27 mouse cellular contexts compared by ENCODE assay signal in the genomic region with DNA sequence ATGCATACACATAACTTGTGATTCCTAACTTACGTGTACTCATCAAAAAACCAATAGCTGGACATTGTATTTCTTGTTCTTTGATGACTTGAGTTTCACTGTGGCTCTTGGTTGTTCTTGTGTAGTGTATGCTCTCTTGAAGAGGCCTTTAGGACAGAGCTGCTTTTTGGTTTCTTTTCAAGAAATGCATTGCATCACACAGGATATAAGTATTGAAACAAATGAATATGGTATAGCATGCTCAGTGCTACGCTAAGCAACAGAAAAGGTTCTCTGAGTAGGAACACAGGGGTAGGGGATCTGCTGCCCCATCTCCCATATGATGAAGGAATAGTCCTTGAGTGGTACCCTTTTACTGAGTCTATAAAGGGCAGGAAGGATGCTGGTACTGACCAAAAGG.
"Had no signal": no experiment of that assay in that cellular context is flagged by ENCODE, and none has a peak within 500 bp of the region (broad histone marks: within the 10 kb centered on the region; RNA-seq: fewer than 3 reads in every experiment).

No protein-coding gene starts in this region.

- H3K27me3 ChIP-seq: embryonic facial prominence, embryonic 12.5 days; embryonic facial prominence, embryonic 13.5 days; embryonic facial prominence, embryonic 15.5 days; forebrain, embryonic 13.5 days; forebrain, embryonic 15.5 days had no signal

- H3K9ac ChIP-seq: embryonic facial prominence, embryonic 12.5 days; embryonic facial prominence, embryonic 13.5 days; embryonic facial prominence, embryonic 15.5 days; forebrain, embryonic 13.5 days; forebrain, embryonic 15.5 days; forebrain, postnatal 0 days had no signal

- DNase-seq: cerebellum, adult 18-20 months; cerebellum, adult 2 months; cerebellum, adult 8-10 months; cerebellum, adult 9-10 months; cerebellum, adult 9-11 months; cerebellum, postnatal 10 days; cerebellum, postnatal 14 days; cerebellum, postnatal 25 days; cerebellum, postnatal 36 days; embryo, embryonic 11 days; forebrain, postnatal 0 days; gastrocnemius, adult 2 months; gastrocnemius, postnatal 14 days; gastrocnemius, postnatal 25 days; gastrocnemius, postnatal 36 days; heart, adult 18-20 months; heart, adult 2 months had no signal

- H3K4me3 ChIP-seq: embryonic facial prominence, embryonic 10.5 days; embryonic facial prominence, embryonic 12.5 days; embryonic facial prominence, embryonic 13.5 days; embryonic facial prominence, embryonic 15.5 days; erythroblast, embryonic 14.5 days; forebrain, embryonic 10.5 days; forebrain, embryonic 13.5 days; forebrain, embryonic 15.5 days; gastrocnemius, adult 2 months; heart, adult 2 months had no signal

- H3K9me3 ChIP-seq: embryonic facial prominence, embryonic 10.5 days; embryonic facial prominence, embryonic 12.5 days; embryonic facial prominence, embryonic 13.5 days; embryonic facial prominence, embryonic 15.5 days; forebrain, embryonic 10.5 days; forebrain, embryonic 13.5 days; forebrain, embryonic 15.5 days had no signal

- H3K27ac ChIP-seq: embryonic facial prominence, embryonic 10.5 days; embryonic facial prominence, embryonic 12.5 days; embryonic facial prominence, embryonic 13.5 days; embryonic facial prominence, embryonic 15.5 days; forebrain, embryonic 10.5 days; forebrain, embryonic 13.5 days; forebrain, embryonic 15.5 days; gastrocnemius, adult 2 months; heart, adult 2 months had no signal

- H3K4me2 ChIP-seq: embryonic facial prominence, embryonic 12.5 days; embryonic facial prominence, embryonic 13.5 days; embryonic facial prominence, embryonic 15.5 days; forebrain, embryonic 13.5 days; forebrain, embryonic 15.5 days had no signal

- ATAC-seq: forebrain, embryonic 13.5 days; forebrain, embryonic 14.5 days; forebrain, embryonic 15.5 days; forebrain, embryonic 16.5 days; forebrain, postnatal 0 days had no signal

- H3K4me1 ChIP-seq: embryonic facial prominence, embryonic 10.5 days; embryonic facial prominence, embryonic 12.5 days; embryonic facial prominence, embryonic 13.5 days; embryonic facial prominence, embryonic 15.5 days; forebrain, embryonic 10.5 days; forebrain, embryonic 15.5 days had no signal

- H3K36me3 ChIP-seq: embryonic facial prominence, embryonic 10.5 days; embryonic facial prominence, embryonic 12.5 days; embryonic facial prominence, embryonic 13.5 days; embryonic facial prominence, embryonic 15.5 days; forebrain, embryonic 10.5 days; forebrain, embryonic 15.5 days had no signal
